Mouse (Mus musculus) forebrain, embryonic 14.5 days (tissue): Measurements from ENCODE around the gene Dact3. TPM values are rescaled to one million over a fixed set of nuclear protein-coding genes. Genes with fewer than 3 reads are reported as not detected.

Source experiments
- ATAC-seq: fragments of 200-750 bp; cut with Nextera tagmentation; 2 replicates; pipeline ENCODE4 v1.8.0; 2017; ENCODE audit warnings: mild to moderate bottlenecking, moderate library complexity
- DNase-seq: peaks from one replicate; pipeline ENCODE4 v3.0.0-alpha.2; 2015; ENCODE audit warnings: low spot score
- H3K27ac ChIP-seq: fragments of 300-500 bp; sonication (generic); 2 replicates; pipeline ENCODE4 v1.5.1; 2014; ENCODE audit warnings: low read depth, mild to moderate bottlenecking, control low read depth, low read length, moderate library complexity
- H3K27me3 ChIP-seq: fragments of 300-500 bp; sonication (generic); replicated peaks from 2 replicates; pipeline ENCODE4 v1.6.1; 2014; ENCODE audit warnings: low read length, control low read depth, mixed read lengths; ENCODE audit not compliant: control insufficient read depth, insufficient read depth
- H3K36me3 ChIP-seq: fragments of 300-500 bp; sonication (generic); 2 replicates; pipeline ENCODE4 v1.6.1; 2014; ENCODE audit warnings: low read length, control low read depth; ENCODE audit not compliant: control insufficient read depth, insufficient read depth
- H3K4me1 ChIP-seq: fragments of 300-500 bp; sonication (generic); 2 replicates; pipeline ENCODE4 v1.6.1; 2014; ENCODE audit warnings: antibody characterized with exemption, low read length, control low read depth; ENCODE audit not compliant: control insufficient read depth, insufficient read depth
- H3K4me2 ChIP-seq: fragments of 300-500 bp; sonication (generic); 2 replicates; pipeline ENCODE4 v1.6.1; 2014; ENCODE audit warnings: mild to moderate bottlenecking, control low read depth, low read length
- H3K4me3 ChIP-seq: fragments of 300-500 bp; sonication (generic); 2 replicates; pipeline ENCODE4 v1.5.1; 2014; ENCODE audit warnings: low read depth, low read length, control low read depth
- H3K9ac ChIP-seq: fragments of 300-500 bp; sonication (generic); 2 replicates; pipeline ENCODE4 v1.6.1; 2014; ENCODE audit warnings: mild to moderate bottlenecking, low read length, control low read depth, moderate library complexity
- H3K9me3 ChIP-seq: fragments of 300-500 bp; sonication (generic); replicated peaks from 2 replicates; pipeline ENCODE4 v1.6.1; 2016; ENCODE audit warnings: low read length, control low read depth, mixed read lengths; ENCODE audit not compliant: control insufficient read depth
- WGBS: fragments of 180-500 bp; shearing (Covaris S2); extraction: QIAGEN DNeasy Blood & Tissue Kit; methylation state at CpG from one replicate; pipeline ENCODE4 v1.1.7; 2014; 5-methylcytosine and 5-hydroxymethylcytosine counted together
- polyA plus RNA-seq: library from polyadenylated mRNA; unstranded; fragments of >200 nt; fragmentation: Nextera tagmentation; extraction: Ambion mirVana; gene quantifications from 2 replicates; pipeline ENCODE4 v1.2.1, GENCODE M21; 2014

Gene Dact3
- polyA plus RNA-seq, 1 experiment from 2014 or later = 4.4 TPM

DNA sequence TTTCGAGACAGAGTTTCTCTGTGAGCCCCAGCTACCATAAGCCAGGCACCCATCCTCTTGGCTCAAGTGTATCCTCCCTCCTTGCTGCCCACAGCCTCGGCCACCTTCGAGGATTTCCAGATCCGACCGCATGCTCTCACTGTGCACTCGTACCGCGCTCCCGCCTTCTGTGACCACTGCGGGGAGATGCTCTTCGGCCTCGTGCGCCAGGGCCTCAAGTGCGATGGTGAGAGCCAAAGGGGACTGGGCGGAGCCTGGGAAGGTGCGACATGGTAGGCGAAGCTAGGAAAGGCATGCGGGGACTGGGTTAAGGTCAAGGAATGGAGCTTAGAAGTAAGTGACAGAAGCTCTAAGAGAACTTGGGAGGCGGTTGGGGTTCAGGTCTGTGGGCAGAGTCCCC is 27.6 kb upstream of the Dact3 start:
- DNase-seq (no peak), ATAC-seq (no peak)
- H3K9me3 ChIP-seq = no peaks in the 10 kb centered on the region
- H3K9ac ChIP-seq = no peak overlapping the region
- H3K27ac ChIP-seq = no peak overlapping the region
- peaks cover 9% of the 10 kb centered on the region; the same call in 1 of the 2 replicates for H3K4me1 ChIP-seq
- no peak overlapping the region for H3K4me2 ChIP-seq
- H3K27me3 ChIP-seq = no peaks in the 10 kb centered on the region
- WGBS = 86% methylated on average over 19 of the region's 19 CpGs
- H3K36me3 ChIP-seq = peaks cover 23% of the 10 kb centered on the region; the same call in 1 of the 2 replicates
- no peak overlapping the region for H3K4me3 ChIP-seq

- Histone ChIP-seq H3K4me1 (peaks cover 9% of the 10 kb centered on the region; the same call in 1 of the 2 replicates), H3K9me3 (no peaks in the 10 kb centered on the region), H3K4me3 (no peak overlapping the region), H3K9ac (no peak overlapping the region), H3K27ac (no peak overlapping the region), H3K4me2 (no peak overlapping the region), H3K36me3 (peaks cover 32% of the 10 kb centered on the region), H3K27me3 (no peaks in the 10 kb centered on the region)
- ATAC-seq (no peak), DNase-seq (peak; percentile 49)
- 11% methylated on average over 17 of the region's 17 CpGs for WGBS
These were observed 26.5 kb upstream of the Dact3 start for GRCm38 (mm10) chr7:16848579-16848978.

- ATAC-seq (no peak), DNase-seq (no peak)
- Histone ChIP-seq H3K27me3 (no peaks in the 10 kb centered on the region), H3K4me3 (no peak overlapping the region), H3K9ac (no peak overlapping the region), H3K36me3 (peaks cover 58% of the 10 kb centered on the region), H3K27ac (no peak overlapping the region), H3K4me2 (no peak overlapping the region), H3K4me1 (no peaks in the 10 kb centered on the region), H3K9me3 (no peaks in the 10 kb centered on the region)
- 92% methylated on average over 4 of the region's 4 CpGs for WGBS
These were observed 23.5 kb upstream of the Dact3 start for GRCm38 (mm10) chr7:16851636-16852035.

GRCm38 (mm10) chr7:16853302-16853831 is 21.8 kb upstream of the Dact3 start:
- no peaks in the 10 kb centered on the region for H3K9me3 ChIP-seq
- H3K27me3 ChIP-seq = no peaks in the 10 kb centered on the region
- no peak for ATAC-seq
- H3K4me2 ChIP-seq = no peak overlapping the region
- no peak overlapping the region for H3K9ac ChIP-seq
- DNase-seq = no peak
- 88% methylated on average over 14 of the region's 14 CpGs for WGBS
- no peak overlapping the region for H3K27ac ChIP-seq
- no peaks in the 10 kb centered on the region for H3K4me1 ChIP-seq
- H3K36me3 ChIP-seq = peaks cover 70% of the 10 kb centered on the region
- no peak overlapping the region for H3K4me3 ChIP-seq

DNA sequence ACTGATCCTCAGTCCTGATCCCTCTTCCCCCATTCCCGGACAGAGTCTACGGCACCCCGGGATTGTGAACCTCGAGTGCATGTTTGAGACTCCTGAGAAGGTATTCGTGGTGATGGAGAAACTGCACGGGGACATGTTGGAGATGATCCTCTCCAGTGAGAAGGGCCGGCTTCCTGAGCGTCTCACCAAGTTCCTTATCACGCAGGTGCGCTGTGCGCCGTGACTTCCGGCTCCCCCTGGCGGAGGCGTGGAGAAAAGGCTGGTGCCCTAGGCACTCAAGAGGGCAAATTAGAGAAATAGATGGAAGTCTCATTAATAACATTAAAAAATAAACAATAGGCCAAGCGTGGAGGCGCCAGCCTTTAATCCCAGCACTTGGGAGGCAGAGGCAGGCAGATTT is 16.8 kb upstream of the Dact3 start:
- H3K36me3 ChIP-seq = peaks cover 44% of the 10 kb centered on the region

GRCm38 (mm10) chr7:16859902-16860651 is 15.0 kb upstream of the Dact3 start:
- no peaks in the 10 kb centered on the region for H3K9me3 ChIP-seq
- peaks cover 37% of the 10 kb centered on the region for H3K36me3 ChIP-seq
- 25% methylated on average over 5 of the region's 5 CpGs for WGBS
- DNase-seq (peak; percentile 69), ATAC-seq (no peak)
- no peaks in the 10 kb centered on the region for H3K4me1 ChIP-seq
- no peak overlapping the region for H3K9ac ChIP-seq
- H3K27me3 ChIP-seq = no peaks in the 10 kb centered on the region
- no peak overlapping the region for H3K27ac ChIP-seq
- H3K4me2 ChIP-seq = no peak overlapping the region
- no peak overlapping the region for H3K4me3 ChIP-seq

More for the DNA sequence above, 16.8 kb upstream of the Dact3 start:
- no peak for ATAC-seq
- no peaks in the 10 kb centered on the region for H3K9me3 ChIP-seq
- no peak overlapping the region for H3K4me2 ChIP-seq
- H3K4me3 ChIP-seq = no peak overlapping the region
- no peaks in the 10 kb centered on the region for H3K27me3 ChIP-seq
- no peaks in the 10 kb centered on the region for H3K4me1 ChIP-seq
- peak; percentile 41 for DNase-seq
- no peak overlapping the region for H3K27ac ChIP-seq
- no peak overlapping the region for H3K9ac ChIP-seq
- WGBS = 18% methylated on average over 17 of the region's 17 CpGs

DNA sequence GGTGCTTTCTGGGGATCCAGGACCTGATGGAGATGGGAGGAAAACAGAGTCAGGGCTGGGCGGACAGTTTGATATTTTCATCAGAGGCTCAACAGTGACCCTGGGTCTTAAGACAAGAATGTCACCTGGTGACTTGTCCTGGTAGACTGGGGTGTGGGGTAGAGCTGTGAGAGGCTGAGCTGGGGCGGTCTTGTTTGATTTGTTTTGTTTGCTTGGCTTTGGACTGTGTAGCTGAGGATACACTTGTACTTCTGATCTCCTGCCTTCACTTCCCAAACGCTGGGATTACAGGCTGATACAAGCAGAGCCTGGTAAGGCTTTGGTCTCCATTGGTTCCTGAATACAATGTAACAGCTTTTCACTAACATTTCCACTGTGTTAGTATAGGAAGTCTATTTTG is 7.6 kb upstream of the Dact3 start:
- no peaks in the 10 kb centered on the region for H3K27me3 ChIP-seq

GRCm38 (mm10) chr7:16869497-16869896 is 5.6 kb upstream of the Dact3 start:
- Histone ChIP-seq H3K27me3 (no peaks in the 10 kb centered on the region), H3K4me2 (peak overlapping the region; percentile 49), H3K4me1 (no peaks in the 10 kb centered on the region), H3K4me3 (peak overlapping the region; percentile 24), H3K9me3 (no peaks in the 10 kb centered on the region), H3K9ac (peak overlapping the region; percentile 51), H3K27ac (peak overlapping the region; percentile 58; the same call in 1 of the 2 replicates), H3K36me3 (peaks cover 16% of the 10 kb centered on the region)
- DNase-seq (peak; percentile 94), ATAC-seq (peak; percentile 96)
- 8% methylated on average over 16 of the region's 16 CpGs for WGBS

More for the DNA sequence above, 7.6 kb upstream of the Dact3 start:
- DNase-seq = no peak
- Histone ChIP-seq H3K4me3 (no peak overlapping the region), H3K36me3 (peaks cover 22% of the 10 kb centered on the region), H3K27ac (no peak overlapping the region), H3K4me2 (no peak overlapping the region), H3K9me3 (no peaks in the 10 kb centered on the region), H3K4me1 (no peaks in the 10 kb centered on the region), H3K9ac (no peak overlapping the region)
- WGBS = 89% methylated on average over 3 of the region's 3 CpGs
- no peak for ATAC-seq

GRCm38 (mm10) chr7:16871600-16871999 is 3.5 kb upstream of the Dact3 start:
- DNase-seq = no peak
- Histone ChIP-seq H3K9ac (no peak overlapping the region), H3K27me3 (no peaks in the 10 kb centered on the region), H3K4me1 (peaks cover 10% of the 10 kb centered on the region), H3K36me3 (0 out of 2 replicates have a peak, but pooled peaks cover 7% of the 10 kb centered on the region), H3K4me3 (no peak overlapping the region), H3K4me2 (no peak overlapping the region), H3K9me3 (no peaks in the 10 kb centered on the region), H3K27ac (no peak overlapping the region)
- no peak for ATAC-seq
- 88% methylated on average over 10 of the region's 10 CpGs for WGBS
